Mouse (Mus musculus): ENCODE results near the gene Fabp3. TPM values are rescaled to one million over a fixed set of nuclear protein-coding genes. Genes with fewer than 3 reads are reported as not detected.

The Fabp3 gene
- total and polyA plus RNA-seq, 3 experiments = 0.60 TPM; not detected in 2

DNA sequence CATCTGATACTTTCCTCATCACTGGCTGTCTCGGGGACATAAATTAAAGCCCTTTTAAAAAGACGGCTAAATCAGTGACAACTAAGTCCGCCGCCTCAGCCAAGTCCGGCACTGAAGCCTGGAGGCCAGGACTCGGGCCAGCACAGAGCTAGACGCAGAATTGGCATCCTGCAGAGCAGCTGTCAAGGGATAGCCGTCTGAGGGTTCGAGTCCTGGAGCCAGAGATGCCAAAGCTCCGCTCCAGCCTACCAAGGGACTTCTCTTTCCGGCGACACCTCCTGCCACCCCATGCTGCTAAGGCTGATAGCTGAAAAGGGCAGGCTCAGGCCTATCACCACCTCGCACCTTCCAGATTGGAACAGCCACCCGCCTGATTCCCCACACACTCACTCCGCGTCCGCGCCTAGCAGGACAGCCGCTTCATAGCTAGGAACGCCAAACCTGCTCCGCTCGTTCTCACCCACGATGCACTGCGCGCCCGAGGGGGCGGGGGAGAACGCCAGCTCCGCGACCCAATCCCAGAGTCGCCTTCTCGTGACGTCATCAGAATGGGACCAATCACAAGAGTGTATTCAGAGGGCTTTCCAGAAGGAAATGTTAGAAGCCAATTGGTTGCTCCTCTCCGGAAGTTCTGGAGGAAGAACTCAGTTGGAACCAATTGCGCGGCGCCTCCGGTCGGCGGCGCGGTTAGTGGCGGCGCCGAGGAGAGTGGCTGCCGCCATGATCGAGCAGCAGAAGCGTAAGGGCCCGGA is 51.3 kb downstream of the Fabp3 start, which contains the start of the genes Zcchc17 and Snrnp40 (continued):
- TF ChIP-seq POLR2AphosphoS5 (IDR thresholded peaks at IDR 0.05; ENCODE audit: borderline replicate concordance, low read depth, low read length) = no peak
- 0 out of 2 replicates have a peak, but pooled peaks have one; percentile 54 for TF ChIP-seq UBTF (IDR thresholded peaks at IDR 0.05; ENCODE audit: borderline replicate concordance, insufficient read depth, low read depth, low read length)
- TF ChIP-seq POLR2A (IDR thresholded peaks at IDR 0.05; ENCODE audit: control insufficient read depth in 1 of 2, insufficient read depth in 1 of 2, low read depth in 1 of 2, low read length in 2 of 2, poor library complexity in 1 of 2) = peak; percentile 79 to 95
- no peak for TF ChIP-seq E2F4 (IDR thresholded peaks at IDR 0.05; ENCODE audit: borderline replicate concordance, low read depth, low read length)

DNA sequence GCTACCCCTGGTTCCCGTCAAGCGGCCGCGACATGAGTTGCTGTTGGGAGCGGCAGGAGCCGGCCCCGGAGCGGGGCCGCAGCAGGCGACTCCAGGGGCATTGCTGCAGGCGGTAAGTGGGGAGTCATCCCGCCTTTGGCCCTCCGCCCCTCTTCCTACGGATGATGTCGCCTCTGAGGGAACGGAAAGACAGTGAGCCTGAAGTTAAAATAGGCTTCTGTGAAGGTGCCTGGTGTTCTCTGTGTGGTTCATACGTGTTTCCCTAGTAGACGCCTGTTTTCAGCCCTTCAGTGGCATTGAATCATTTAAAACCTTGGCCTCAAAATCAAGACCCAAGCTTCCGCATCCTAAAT is 51.8 kb downstream of the Fabp3 start:
- Histone ChIP-seq H3K27me3 (ENCODE audit: control insufficient read depth in 1 of 2, insufficient read depth in 2 of 2, low read length in 2 of 2) (no peaks in the 10 kb centered on the region), H3K9me3 (replicated peaks; ENCODE audit: insufficient read depth, low read length) (no peaks in the 10 kb centered on the region), H3K9ac (ENCODE audit: control insufficient read depth, low read depth, low read length, poor library complexity, severe bottlenecking) (peak overlapping the region; percentile 94), H3K27ac (ENCODE audit: control insufficient read depth, low read depth, low read length) (peak overlapping the region; percentile 53), H3K36me3 (ENCODE audit: control insufficient read depth in 1 of 2, insufficient read depth in 2 of 2, low read length in 2 of 2) (peaks cover 5 to 15% of the 10 kb centered on the region in 2 experiments), H3K4me1 (ENCODE audit: control insufficient read depth in 1 of 2, insufficient read depth in 2 of 2, low read length in 2 of 2) (peaks cover 0 to 18% of the 10 kb centered on the region in 2 experiments; a peak in 3 of 4 replicates), H3K79me2 (ENCODE audit: control insufficient read depth, insufficient read depth, low read length, poor library complexity) (peaks cover 37% of the 10 kb centered on the region), H3K4me3 (ENCODE audit: control insufficient read depth in 1 of 2, insufficient read depth in 1 of 2, low read depth in 2 of 2, low read length in 2 of 2) (peak overlapping the region; percentile 92 to 97)
- DNase-seq (ENCODE audit: low read depth, low spot score) = no peak
- TF ChIP-seq ZKSCAN1 (IDR thresholded peaks at IDR 0.05; ENCODE audit: low read depth, low read length) = no peak
- TF ChIP-seq MYC (IDR thresholded peaks at IDR 0.05; ENCODE audit: low read depth, low read length) = peak; percentile 34; the same call in 1 of the 2 replicates

Other genes starting within 250 kb of the Fabp3 start
- 24.3 and 27.3 TPM in 2 replicates for gene Pef1, start 206.0 kb upstream of the Fabp3 start, total RNA-seq (2012; rRNA removed)
- gene Pef1, start 206.0 kb upstream of the Fabp3 start, polyA plus RNA-seq (2012; ENCODE audit: insufficient read depth in 1 of 2, insufficient read length in 2 of 2, low read depth in 1 of 2, low replicate concordance in 2 of 2, missing spikeins in 1 of 2) = 10 to 100 TPM in 1 of 2 experiments, not detected in 1; 49.8 TPM
- gene Hcrtr1, start 169.2 kb upstream of the Fabp3 start, total RNA-seq (2012; rRNA removed) = not detected in 2 replicates
- not detected for gene Hcrtr1, start 169.2 kb upstream of the Fabp3 start, polyA plus RNA-seq (2012; ENCODE audit: insufficient read depth in 1 of 2, insufficient read length in 2 of 2, low read depth in 1 of 2, low replicate concordance in 2 of 2, missing spikeins in 1 of 2)
- gene Tinagl1, start 133.5 kb upstream of the Fabp3 start, total RNA-seq (2012; rRNA removed) = 6.1 and 6.2 TPM in 2 replicates
- 10 to 100 TPM in 1 of 2 experiments, not detected in 1; 21.9 TPM for gene Tinagl1, start 133.5 kb upstream of the Fabp3 start, polyA plus RNA-seq (2012; ENCODE audit: insufficient read depth in 1 of 2, insufficient read length in 2 of 2, low read depth in 1 of 2, low replicate concordance in 2 of 2, missing spikeins in 1 of 2)
- gene Gm853, start 86.2 kb upstream of the Fabp3 start, total RNA-seq (2012; rRNA removed) = not detected in 2 replicates
- gene Gm853, start 86.2 kb upstream of the Fabp3 start, polyA plus RNA-seq (2012; ENCODE audit: insufficient read depth in 1 of 2, insufficient read length in 2 of 2, low read depth in 1 of 2, low replicate concordance in 2 of 2, missing spikeins in 1 of 2) = under 1 TPM in 1 of 2 experiments, not detected in 1; 0.04 TPM
- gene Serinc2, start 29.4 kb upstream of the Fabp3 start, total RNA-seq (2012; rRNA removed) = not detected in 2 replicates
- gene Serinc2, start 29.4 kb upstream of the Fabp3 start, polyA plus RNA-seq (2012; ENCODE audit: insufficient read depth in 1 of 2, insufficient read length in 2 of 2, low read depth in 1 of 2, low replicate concordance in 2 of 2, missing spikeins in 1 of 2) = under 1 TPM in 1 of 2 experiments, not detected in 1; 0.21 TPM
- not detected in 2 replicates for gene Gm10570, start 79 bp downstream of the Fabp3 start, total RNA-seq (2012; rRNA removed)
- not detected for gene Gm10570, start 79 bp downstream of the Fabp3 start, polyA plus RNA-seq (2012; ENCODE audit: insufficient read depth in 1 of 2, insufficient read length in 2 of 2, low read depth in 1 of 2, low replicate concordance in 2 of 2, missing spikeins in 1 of 2)
- 35.8 and 43.7 TPM in 2 replicates for gene Zcchc17, start 51.3 kb downstream of the Fabp3 start, total RNA-seq (2012; rRNA removed)
- 10 to 100 TPM in 1 of 2 experiments, not detected in 1; 62.5 TPM for gene Zcchc17, start 51.3 kb downstream of the Fabp3 start, polyA plus RNA-seq (2012; ENCODE audit: insufficient read depth in 1 of 2, insufficient read length in 2 of 2, low read depth in 1 of 2, low replicate concordance in 2 of 2, missing spikeins in 1 of 2)
- 127 and 133 TPM in 2 replicates for gene Snrnp40, start 51.5 kb downstream of the Fabp3 start, total RNA-seq (2012; rRNA removed)
- 100 to 1,000 TPM; 151 to 371 TPM for gene Snrnp40, start 51.5 kb downstream of the Fabp3 start, polyA plus RNA-seq (2012; ENCODE audit: insufficient read depth in 1 of 2, insufficient read length in 2 of 2, low read depth in 1 of 2, low replicate concordance in 2 of 2, missing spikeins in 1 of 2)